ENCODE assay signal across 16 mouse cellular contexts in the genomic region with DNA sequence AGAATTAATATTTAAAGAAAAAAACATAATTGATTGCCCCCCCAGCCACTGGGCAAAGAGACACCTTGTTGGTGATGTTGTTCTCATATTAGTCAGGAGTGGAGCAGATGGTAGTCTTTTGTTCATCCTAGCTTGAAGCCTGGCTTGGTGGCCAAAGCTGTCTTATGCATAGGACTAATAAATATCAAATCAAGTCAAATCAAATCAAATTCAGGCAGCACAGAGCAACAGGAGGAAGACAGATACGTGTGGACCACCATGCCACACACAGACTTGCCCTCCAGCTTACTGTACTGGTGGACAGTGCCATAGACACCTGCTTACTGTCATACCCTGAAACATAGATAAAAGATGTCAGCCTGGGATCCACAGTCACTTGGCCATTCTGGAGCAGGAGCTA.
"Had no signal": no experiment of that assay in that cellular context is flagged by ENCODE, and none has a peak within 500 bp of the region (broad histone marks: within the 10 kb centered on the region; RNA-seq: fewer than 3 reads in every experiment).

No protein-coding gene starts in this region.

- H3K36me3 ChIP-seq: neural tube, embryonic 13.5 days; neural tube, embryonic 15.5 days; stomach, embryonic 15.5 days had no signal

- H3K4me1 ChIP-seq: neural tube, embryonic 13.5 days; neural tube, embryonic 15.5 days; stomach, embryonic 15.5 days had no signal

- H3K27me3 ChIP-seq: neural tube, embryonic 13.5 days; neural tube, embryonic 15.5 days; stomach, embryonic 15.5 days had no signal

- H3K27ac ChIP-seq: neural tube, embryonic 13.5 days; neural tube, embryonic 15.5 days; stomach, embryonic 15.5 days; stomach, postnatal 0 days had no signal

- DNase-seq: retina, postnatal 1 day; right cerebral cortex, adult 18-20 months; right cerebral cortex, postnatal 14 days; right cerebral cortex, postnatal 25 days; right cerebral cortex, postnatal 4 days; spleen, adult 18-20 months; thymus, adult 18-20 months; thymus, adult 2 months; thymus, postnatal 14 days; thymus, postnatal 25 days; thymus, postnatal 36 days; thymus, postnatal 4 days had no signal

- H3K4me2 ChIP-seq: neural tube, embryonic 13.5 days; neural tube, embryonic 15.5 days; stomach, embryonic 15.5 days had no signal

- H3K9me3 ChIP-seq: neural tube, embryonic 13.5 days; neural tube, embryonic 15.5 days; stomach, embryonic 15.5 days had no signal

- H3K9ac ChIP-seq: neural tube, embryonic 13.5 days; neural tube, embryonic 15.5 days; stomach, embryonic 15.5 days had no signal

- H3K4me3 ChIP-seq: neural tube, embryonic 13.5 days; neural tube, embryonic 15.5 days; stomach, embryonic 15.5 days had no signal
